Mouse (Mus musculus) forebrain, embryonic 15.5 days (tissue): ENCODE measurements at regions not wholly inside any gene's neighbourhood (a gene's known extent, or its start where the extent isn't known, plus 50 kb on each side); places are given as distances from the start of the nearest gene placed in this dataset.

Experiments used
- ATAC-seq: fragments of 200-750 bp; cut with Nextera tagmentation; replicated peaks from 2 replicates; pipeline ENCODE4 v1.8.0; 2017; ENCODE audit warnings: mild to moderate bottlenecking, moderate TSS enrichment, moderate library complexity
- H3K27ac ChIP-seq: fragments of 300-500 bp; sonication (generic); replicated peaks from 2 replicates; pipeline ENCODE4 v1.5.1; 2015; ENCODE audit warnings: mild to moderate bottlenecking, inconsistent platforms
- H3K27me3 ChIP-seq: fragments of 300-500 bp; sonication (generic); 2 replicates; pipeline ENCODE4 v1.6.1; 2015; ENCODE audit warnings: inconsistent platforms
- H3K36me3 ChIP-seq: fragments of 300-500 bp; sonication (generic); 2 replicates; pipeline ENCODE4 v1.6.1; 2015; ENCODE audit warnings: mild to moderate bottlenecking, inconsistent platforms
- H3K4me1 ChIP-seq: fragments of 300-500 bp; sonication (generic); 2 replicates; pipeline ENCODE4 v1.6.1; 2015; ENCODE audit warnings: inconsistent platforms
- H3K4me2 ChIP-seq: fragments of 300-500 bp; sonication (generic); replicated peaks from 2 replicates; pipeline ENCODE4 v1.6.1; 2015; ENCODE audit warnings: mild to moderate bottlenecking, inconsistent platforms
- H3K4me3 ChIP-seq: fragments of 300-500 bp; sonication (generic); 2 replicates; pipeline ENCODE4 v1.5.1; 2015; ENCODE audit warnings: mild to moderate bottlenecking, inconsistent platforms
- H3K9ac ChIP-seq: fragments of 300-500 bp; sonication (generic); replicated peaks from 2 replicates; pipeline ENCODE4 v1.6.1; 2015; ENCODE audit warnings: mild to moderate bottlenecking, inconsistent platforms
- H3K9me3 ChIP-seq: fragments of 300-500 bp; sonication (generic); 2 replicates; pipeline ENCODE4 v1.6.1; 2016; ENCODE audit warnings: inconsistent platforms
- WGBS: fragments of 180-500 bp; shearing (Covaris S2); methylation state at CpG from one replicate; pipeline ENCODE4 v1.1.7; 2015; ENCODE audit warnings: mixed read lengths; 5-methylcytosine and 5-hydroxymethylcytosine counted together

DNA sequence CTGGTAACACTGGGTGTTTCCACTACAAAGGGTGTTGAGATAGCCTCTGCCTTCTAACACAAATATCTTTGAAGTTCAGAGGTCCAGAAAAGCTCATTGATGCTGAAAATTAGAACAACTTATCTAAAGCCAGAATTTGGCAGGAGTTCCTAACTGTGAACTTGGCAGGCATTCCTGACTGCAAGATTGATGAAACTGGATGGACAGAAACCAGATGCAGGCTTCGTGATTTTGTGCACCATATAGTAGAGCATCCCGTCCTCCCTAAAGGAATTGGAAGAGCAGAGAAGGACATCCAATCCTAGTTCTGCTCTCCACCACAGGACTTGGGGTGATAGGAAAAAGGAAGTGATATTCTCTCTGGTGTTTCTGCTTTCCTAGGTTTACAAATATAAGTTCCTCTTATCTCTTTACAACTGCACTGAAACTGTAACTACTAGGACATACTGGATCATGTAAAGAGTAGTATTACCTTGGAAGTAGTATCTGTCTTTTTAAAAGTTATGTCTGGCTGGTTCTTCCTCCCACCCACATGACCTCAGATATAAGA is 90.9 kb upstream of the Thrb start:
- no peak overlapping the region for H3K4me3 ChIP-seq
- no peak overlapping the region for H3K27ac ChIP-seq
- H3K4me2 ChIP-seq, result no peak overlapping the region
- 69% methylated on average over 2 of the region's 2 CpGs for WGBS
- no peak for ATAC-seq
- no peaks in the 10 kb centered on the region for H3K36me3 ChIP-seq
- no peaks in the 10 kb centered on the region for H3K4me1 ChIP-seq
- H3K27me3 ChIP-seq, result no peaks in the 10 kb centered on the region
- H3K9ac ChIP-seq, result no peak overlapping the region
- no peaks in the 10 kb centered on the region for H3K9me3 ChIP-seq

DNA sequence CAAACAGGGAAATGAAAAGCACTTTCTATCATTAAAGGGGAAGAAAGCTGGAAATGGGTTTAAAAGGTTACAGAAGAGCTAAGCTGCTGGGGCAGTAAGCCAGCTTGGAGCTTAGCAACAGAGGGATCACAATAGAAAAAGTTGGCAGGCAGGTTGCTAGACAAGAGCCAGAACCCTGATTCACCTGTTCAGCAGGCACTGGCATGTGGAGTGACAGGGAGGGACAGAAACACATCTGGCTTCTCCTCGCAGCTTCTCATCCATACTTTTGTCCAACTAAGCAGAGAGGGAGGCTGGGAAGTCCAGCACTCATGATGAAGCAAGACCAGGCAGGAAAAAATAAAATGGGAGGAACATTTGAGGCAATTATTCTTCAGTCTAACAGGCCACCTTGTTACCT is 81.3 kb upstream of the Thrb start:
- no peak for ATAC-seq
- Histone ChIP-seq H3K4me3 (no peak overlapping the region), H3K4me2 (no peak overlapping the region), H3K36me3 (no peaks in the 10 kb centered on the region), H3K27ac (no peak overlapping the region), H3K4me1 (no peaks in the 10 kb centered on the region), H3K9me3 (no peaks in the 10 kb centered on the region), H3K9ac (no peak overlapping the region), H3K27me3 (no peaks in the 10 kb centered on the region)
- WGBS, result 44% methylated on average over 1 of the region's 1 CpGs

DNA sequence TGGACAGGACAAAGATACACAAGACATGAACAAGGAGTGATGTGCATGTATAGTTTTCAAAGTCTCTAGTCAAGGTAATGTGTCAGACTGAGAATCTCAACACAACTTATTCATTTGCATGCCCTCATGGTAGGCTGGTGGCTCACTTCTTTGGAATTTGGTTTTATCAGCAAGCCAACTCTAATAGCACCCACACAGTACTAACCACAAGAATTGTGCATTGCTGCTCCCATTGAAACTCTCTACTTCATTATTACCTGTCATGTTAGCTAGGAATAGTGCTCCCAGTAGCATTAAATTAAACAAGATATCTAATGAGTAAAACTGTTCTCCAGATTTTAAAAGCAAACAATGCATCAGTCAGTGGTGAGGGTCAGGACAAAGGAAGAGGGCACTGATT is 70.5 kb upstream of the Thrb start:
- Histone ChIP-seq H3K4me1 (no peaks in the 10 kb centered on the region), H3K36me3 (no peaks in the 10 kb centered on the region), H3K9me3 (no peaks in the 10 kb centered on the region), H3K27me3 (no peaks in the 10 kb centered on the region), H3K4me2 (no peak overlapping the region), H3K27ac (no peak overlapping the region), H3K9ac (no peak overlapping the region), H3K4me3 (no peak overlapping the region)
- no peak for ATAC-seq

DNA sequence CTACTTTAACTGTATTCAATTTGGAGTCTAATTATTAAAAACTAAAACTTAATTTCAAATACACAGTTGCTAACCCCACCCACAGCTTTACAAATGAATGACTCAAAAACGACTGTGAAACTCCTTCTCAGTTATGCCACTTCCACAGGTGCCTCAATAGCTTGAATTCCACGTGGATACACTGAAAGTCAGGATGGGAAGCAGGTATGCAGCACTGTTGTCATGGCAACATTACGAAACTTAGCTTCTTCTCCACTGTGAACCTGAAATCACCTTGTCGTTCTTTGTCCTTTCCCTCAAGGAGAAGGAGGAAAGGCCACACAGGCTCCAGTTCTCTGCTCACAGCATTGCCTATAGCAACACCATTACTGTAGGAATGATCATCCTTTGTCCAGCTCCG is 60.5 kb upstream of the Thrb start:
- H3K36me3 ChIP-seq, result no peaks in the 10 kb centered on the region
- H3K4me3 ChIP-seq, result no peak overlapping the region
- no peaks in the 10 kb centered on the region for H3K9me3 ChIP-seq
- no peaks in the 10 kb centered on the region for H3K27me3 ChIP-seq
- ATAC-seq, result no peak
- no peaks in the 10 kb centered on the region for H3K4me1 ChIP-seq
- no peak overlapping the region for H3K4me2 ChIP-seq
- H3K9ac ChIP-seq, result no peak overlapping the region
- WGBS, result 70% methylated on average over 5 of the region's 5 CpGs
- no peak overlapping the region for H3K27ac ChIP-seq

DNA sequence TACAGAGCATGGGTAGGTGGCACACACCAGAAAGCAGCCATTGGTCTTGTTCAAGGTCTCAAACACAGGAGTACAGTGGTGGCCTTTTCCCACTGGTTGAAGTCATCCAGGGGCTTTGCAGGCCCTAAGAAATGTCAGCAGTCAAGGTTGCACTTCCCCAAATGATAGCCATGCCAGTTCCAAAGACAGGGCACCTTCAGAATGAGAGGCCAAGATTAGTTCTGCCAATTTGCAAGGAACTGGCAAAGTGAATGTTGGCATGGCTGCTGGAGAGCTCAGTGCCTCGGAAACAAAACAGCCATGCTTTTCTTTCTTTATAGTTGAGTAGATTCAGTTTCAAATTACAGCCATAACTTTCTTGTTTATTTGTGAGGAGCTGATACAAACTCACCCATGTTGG is 57.7 kb upstream of the Thrb start:
- Histone ChIP-seq H3K4me3 (no peak overlapping the region), H3K9ac (no peak overlapping the region), H3K4me2 (no peak overlapping the region), H3K9me3 (no peaks in the 10 kb centered on the region), H3K36me3 (no peaks in the 10 kb centered on the region), H3K4me1 (no peaks in the 10 kb centered on the region), H3K27ac (no peak overlapping the region), H3K27me3 (no peaks in the 10 kb centered on the region)
- 70% methylated on average over 1 of the region's 1 CpGs for WGBS
- no peak for ATAC-seq

DNA sequence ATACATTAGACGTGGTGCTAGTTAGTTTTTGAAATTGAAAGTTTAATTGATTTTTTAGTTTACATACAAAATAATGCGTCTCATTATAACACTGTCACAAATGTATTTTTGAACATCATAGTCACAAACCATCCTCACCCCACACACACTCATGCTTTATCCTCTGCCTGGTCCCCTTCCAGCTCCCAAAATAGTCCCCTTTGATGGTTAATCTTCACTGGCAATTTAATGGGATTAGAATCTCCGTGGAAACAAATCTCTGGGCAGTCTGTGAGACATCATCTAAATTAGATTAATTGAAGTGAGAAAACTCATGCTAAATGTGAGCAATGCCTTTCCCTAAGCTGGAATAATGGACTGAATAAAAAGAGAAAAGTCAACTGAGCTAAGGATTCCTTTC is 54.0 kb upstream of the Thrb start:
- no peak for ATAC-seq
- no peaks in the 10 kb centered on the region for H3K36me3 ChIP-seq
- no peaks in the 10 kb centered on the region for H3K9me3 ChIP-seq
- H3K4me1 ChIP-seq, result no peaks in the 10 kb centered on the region
- no peak overlapping the region for H3K4me2 ChIP-seq
- 37% methylated on average over 3 of the region's 3 CpGs for WGBS
- no peak overlapping the region for H3K9ac ChIP-seq
- H3K27ac ChIP-seq, result no peak overlapping the region
- no peak overlapping the region for H3K4me3 ChIP-seq
- H3K27me3 ChIP-seq, result no peaks in the 10 kb centered on the region

DNA sequence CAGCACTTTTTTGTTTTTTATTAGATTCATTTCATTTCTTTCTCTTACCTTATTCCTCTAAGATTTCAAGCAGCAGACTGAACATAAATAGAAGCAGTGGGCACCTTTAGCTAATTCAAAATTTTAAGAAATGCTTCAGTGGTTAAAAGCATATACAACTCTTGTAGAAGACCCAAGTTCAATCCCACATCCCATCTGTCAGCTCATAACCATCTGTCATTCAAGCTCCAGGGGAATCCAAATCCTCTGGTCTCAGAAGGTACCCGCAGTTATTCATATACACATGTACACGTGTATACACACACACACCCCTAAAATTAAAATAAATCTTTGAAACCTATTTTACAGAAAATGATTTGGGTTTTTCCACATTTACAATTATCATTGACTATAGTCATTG is 52.9 kb upstream of the Thrb start:
- H3K36me3 ChIP-seq, result no peaks in the 10 kb centered on the region
- H3K4me3 ChIP-seq, result no peak overlapping the region
- H3K27ac ChIP-seq, result no peak overlapping the region
- no peaks in the 10 kb centered on the region for H3K9me3 ChIP-seq
- no peak overlapping the region for H3K9ac ChIP-seq
- 78% methylated on average over 2 of the region's 2 CpGs for WGBS
- no peaks in the 10 kb centered on the region for H3K27me3 ChIP-seq
- no peak for ATAC-seq
- H3K4me2 ChIP-seq, result no peak overlapping the region
- H3K4me1 ChIP-seq, result no peaks in the 10 kb centered on the region
